Mouse (Mus musculus) gastrocnemius, postnatal 10 days (tissue): ENCODE measurements around the gene Tbl1xr1. TPM values are rescaled to one million over a fixed set of nuclear protein-coding genes. Genes with fewer than 3 reads are reported as not detected.

Source experiments
- DNase-seq: peaks from one replicate; pipeline ENCODE4 v3.0.0; 2021; ENCODE audit warnings: mixed read lengths
- total RNA-seq, 2 experiments: library from RNA; stranded (reverse); gene quantifications; 2 replicates each; pipeline ENCODE4 v1.2.3; 2021

Gene Tbl1xr1
- total RNA-seq, 2 experiments from 2014 or later = 59.3 to 66.0 TPM

DNA sequence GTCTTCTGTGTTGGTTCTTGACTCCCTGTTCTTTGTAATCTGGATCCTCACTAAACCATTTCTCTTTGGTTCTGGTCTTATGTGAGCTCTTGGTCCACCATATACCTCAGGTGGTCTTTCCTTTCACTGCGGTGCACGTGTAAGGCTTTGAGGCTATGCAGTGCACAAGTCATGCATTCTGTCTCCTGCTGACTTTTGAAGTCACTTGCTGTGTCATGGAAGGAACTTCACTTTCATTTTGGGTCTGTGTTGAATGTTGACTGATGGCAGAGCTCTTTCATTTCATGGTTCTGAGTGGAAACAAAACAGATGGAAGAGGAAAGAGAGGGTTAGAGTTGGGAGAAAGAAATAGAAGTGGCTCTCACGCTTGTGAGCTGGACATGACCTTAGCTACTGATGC is 13.4 kb downstream of the Tbl1xr1 start:
- DNase-seq = no peak

DNA sequence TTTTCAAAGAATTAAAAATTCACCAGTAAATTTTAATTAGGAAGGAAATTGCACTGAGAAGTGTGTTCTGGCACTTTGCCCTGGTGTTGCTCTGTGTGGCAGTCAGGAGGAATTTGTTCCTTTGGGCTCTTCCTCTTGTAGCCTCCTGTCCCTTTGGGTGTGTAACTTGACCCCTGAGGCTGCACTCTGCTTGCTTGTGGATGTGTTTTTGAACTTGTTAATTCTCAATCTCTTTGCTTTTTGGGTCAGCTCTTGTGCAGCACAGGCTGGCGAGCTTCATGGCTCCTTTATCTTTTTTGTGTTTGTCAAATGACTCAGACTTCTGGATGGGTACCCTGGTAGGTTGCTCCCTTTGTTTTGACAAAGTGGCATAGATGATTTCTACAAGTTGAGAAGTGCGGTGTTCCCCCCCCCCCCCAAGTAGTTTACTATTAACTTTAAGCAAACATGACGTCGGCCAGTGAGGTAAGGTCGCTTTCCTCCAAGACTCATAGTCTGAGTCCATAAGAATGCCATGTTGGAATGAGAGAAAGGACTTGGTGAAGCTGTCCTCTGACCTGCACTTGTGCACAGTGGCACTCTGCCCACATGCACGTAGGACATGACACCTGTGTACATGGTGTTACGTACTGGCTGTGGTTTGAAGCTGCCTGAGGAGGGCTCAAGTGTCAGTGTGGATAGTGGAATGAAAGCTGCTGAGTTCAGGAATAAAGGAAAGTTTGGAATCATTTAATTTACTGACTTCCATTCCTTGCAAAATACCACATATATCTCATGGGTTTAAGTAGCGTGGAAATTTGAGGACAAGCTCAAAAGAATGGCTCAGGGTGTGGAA is 14.2 kb downstream of the Tbl1xr1 start:
- peak; percentile 14 for DNase-seq

- no peak for DNase-seq
These were observed 14.8 kb downstream of the Tbl1xr1 start for GRCm38 (mm10) chr3:22091266-22091550.

GRCm38 (mm10) chr3:22091681-22092080 is 15.2 kb downstream of the Tbl1xr1 start:
- DNase-seq = no peak

- DNase-seq = no peak
These were observed 16.3 kb downstream of the Tbl1xr1 start for GRCm38 (mm10) chr3:22092784-22093183.

DNA sequence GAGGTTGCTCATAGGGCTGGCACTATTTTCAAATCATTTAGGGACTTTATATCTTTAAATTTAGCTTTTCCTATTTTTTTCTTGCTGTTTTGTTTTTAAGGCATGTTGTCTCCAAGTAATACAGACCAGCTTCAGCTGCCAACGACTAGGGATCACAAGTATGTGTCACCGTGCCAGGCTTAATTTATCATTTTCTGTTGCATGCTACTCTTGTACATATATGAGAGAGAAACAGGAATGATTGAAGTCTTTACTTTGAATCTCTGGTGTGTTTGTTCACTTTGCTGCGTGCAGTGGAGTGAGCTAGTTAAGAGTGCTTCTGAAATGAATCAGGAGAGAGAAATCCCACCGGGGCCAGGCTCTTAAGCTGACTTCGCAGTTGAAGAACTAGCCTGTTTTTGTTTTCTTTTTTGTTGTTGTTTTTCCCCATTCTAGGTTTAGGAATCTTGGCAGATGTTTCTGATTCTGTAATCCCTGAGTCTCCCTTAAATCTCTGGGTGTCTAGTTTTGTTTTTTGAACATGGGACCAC is 27.6 kb downstream of the Tbl1xr1 start:
- no peak for DNase-seq

DNA sequence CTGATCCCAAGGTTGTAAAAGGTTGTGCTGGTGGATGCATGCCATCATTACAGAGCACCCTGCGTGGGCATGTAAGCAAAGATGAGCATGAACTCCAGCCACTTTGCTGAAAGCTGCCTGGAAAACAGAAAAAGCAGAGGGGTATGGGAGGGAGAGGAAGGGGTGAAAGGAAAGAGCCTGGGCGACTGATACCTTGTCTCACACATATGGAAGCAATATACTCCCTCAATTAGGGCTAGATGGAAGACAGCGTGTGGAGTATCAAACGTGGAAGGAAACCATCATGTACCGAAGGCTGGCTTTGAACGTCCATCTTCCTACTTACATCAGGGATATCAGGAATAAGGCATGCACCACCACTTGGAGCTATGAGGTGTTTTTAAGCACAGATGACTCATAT is 29.0 kb downstream of the Tbl1xr1 start:
- DNase-seq = no peak

DNA sequence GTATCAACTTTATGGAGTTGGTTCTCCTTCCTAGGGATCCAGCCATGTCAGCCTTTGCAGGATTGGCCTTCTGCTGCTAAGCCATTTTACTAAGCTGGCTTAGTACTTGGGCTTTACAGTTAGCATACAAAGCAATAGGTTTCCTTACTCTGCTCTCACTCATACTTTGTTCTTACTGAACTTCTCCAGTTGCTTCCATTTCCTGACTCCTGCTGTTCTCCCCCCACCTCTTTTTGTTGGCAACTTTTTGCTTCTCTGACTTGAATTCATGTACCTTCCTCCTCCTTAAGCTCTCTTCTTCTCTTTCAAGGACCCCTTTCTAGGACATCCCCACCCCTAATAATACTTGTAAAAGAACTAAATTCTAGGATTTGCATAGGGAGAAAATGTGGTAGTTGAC is 31.6 kb downstream of the Tbl1xr1 start:
- DNase-seq = no peak

GRCm38 (mm10) chr3:22109651-22110050 is 33.2 kb downstream of the Tbl1xr1 start:
- no peak for DNase-seq

GRCm38 (mm10) chr3:22113773-22114172 is 37.3 kb downstream of the Tbl1xr1 start:
- no peak for DNase-seq

- DNase-seq = no peak
These were observed 38.8 kb downstream of the Tbl1xr1 start for GRCm38 (mm10) chr3:22115221-22115620.

GRCm38 (mm10) chr3:22115678-22116077 is 39.2 kb downstream of the Tbl1xr1 start:
- DNase-seq = no peak

- DNase-seq = no peak
These were observed 39.7 kb downstream of the Tbl1xr1 start for GRCm38 (mm10) chr3:22116188-22116587.

DNA sequence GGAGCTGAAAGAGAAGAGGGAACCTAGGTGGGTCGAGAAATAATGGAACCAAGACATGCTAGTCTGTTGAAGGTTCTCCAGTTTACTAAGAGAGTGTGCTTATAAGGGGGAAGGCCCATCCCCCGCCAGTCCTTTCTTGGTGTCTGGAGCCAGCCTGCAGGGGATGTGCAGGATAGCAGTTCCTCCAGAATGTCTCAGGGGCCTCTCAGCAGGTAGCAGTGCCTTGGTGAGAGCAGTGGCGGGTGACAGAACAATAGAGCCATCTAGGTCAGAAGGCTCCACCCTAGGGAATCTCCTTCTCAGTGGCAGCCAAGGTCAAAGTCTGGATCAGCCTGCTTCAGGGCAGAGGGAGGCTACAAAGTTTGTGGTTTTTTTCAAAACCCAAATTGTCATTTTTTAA is 45.3 kb downstream of the Tbl1xr1 start:
- no peak for DNase-seq

DNA sequence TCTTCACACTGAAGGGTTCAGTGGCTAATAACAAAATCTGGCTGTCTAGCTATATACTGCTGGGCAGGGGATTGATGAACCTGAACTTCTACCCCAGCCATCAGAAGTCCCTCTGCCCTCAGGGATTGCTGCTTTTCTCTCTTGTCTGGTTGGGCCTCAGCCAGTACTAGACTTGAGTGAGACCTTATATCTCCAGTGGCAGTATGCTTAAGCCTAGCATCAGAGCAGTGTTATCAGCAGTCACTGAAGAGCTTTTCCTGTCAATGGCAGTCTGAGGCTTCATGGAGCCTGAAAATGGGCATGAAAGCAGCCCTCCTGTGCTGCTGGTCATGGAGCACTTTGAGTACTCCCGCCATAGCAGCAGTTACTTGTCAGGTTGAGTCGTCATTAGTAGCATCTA is 46.7 kb downstream of the Tbl1xr1 start:
- no peak for DNase-seq

- DNase-seq = no peak
These were observed 49.9 kb downstream of the Tbl1xr1 start for GRCm38 (mm10) chr3:22126251-22126826.

- DNase-seq = no peak
These were observed 54.8 kb downstream of the Tbl1xr1 start for GRCm38 (mm10) chr3:22131277-22131676.

DNA sequence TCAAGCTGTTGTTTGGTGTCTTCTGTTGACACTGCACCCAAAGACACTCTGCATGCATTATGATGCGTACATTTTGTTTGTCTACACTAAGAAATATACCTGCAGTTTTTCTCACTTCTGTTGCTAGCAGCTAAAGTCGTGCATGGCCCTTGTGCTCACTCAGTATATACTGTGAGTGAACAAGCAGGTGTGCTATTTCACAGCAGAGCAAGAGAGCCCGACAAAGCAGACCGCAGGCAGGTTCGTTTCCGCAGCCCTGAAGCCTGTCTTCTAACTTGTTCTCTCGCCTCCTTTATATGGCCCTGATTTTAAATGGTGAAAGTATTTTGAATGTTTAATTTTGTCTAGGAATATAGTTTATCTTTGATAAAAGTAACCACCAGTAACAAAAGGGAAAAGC is 57.2 kb downstream of the Tbl1xr1 start:
- DNase-seq = no peak

GRCm38 (mm10) chr3:22137793-22138579 is 61.5 kb downstream of the Tbl1xr1 start:
- DNase-seq = no peak

- no peak for DNase-seq
These were observed 62.2 kb downstream of the Tbl1xr1 start for GRCm38 (mm10) chr3:22138580-22139099.

GRCm38 (mm10) chr3:22140111-22140658 is 63.7 kb downstream of the Tbl1xr1 start:
- DNase-seq = no peak

- DNase-seq = no peak
These were observed 65.7 kb downstream of the Tbl1xr1 start for GRCm38 (mm10) chr3:22141984-22142719.
